Mouse (Mus musculus) liver, postnatal 0 days (tissue): Measurements from ENCODE around the gene H1f0. TPM values are rescaled to one million over a fixed set of nuclear protein-coding genes. Genes with fewer than 3 reads are reported as not detected.

Experiments used
- ATAC-seq: fragments of 200-750 bp; cut with Nextera tagmentation; 2 replicates; pipeline ENCODE4 v1.8.0; 2017; ENCODE audit warnings: mild to moderate bottlenecking, moderate library complexity
- DNase-seq: peaks from one replicate; pipeline ENCODE4 v3.0.0-alpha.2; 2016
- H3K27ac ChIP-seq: fragments of 300-500 bp; sonication (generic); 2 replicates; pipeline ENCODE4 v1.5.1; 2014; ENCODE audit warnings: antibody characterized with exemption, moderate library complexity, mild to moderate bottlenecking, low read depth
- H3K27me3 ChIP-seq: fragments of 300-500 bp; sonication (generic); 2 replicates; pipeline ENCODE4 v1.6.1; 2014; ENCODE audit warnings: low read length, control low read depth, mixed read lengths; ENCODE audit not compliant: insufficient read depth
- H3K36me3 ChIP-seq: fragments of 300-500 bp; sonication (generic); replicated peaks from 2 replicates; pipeline ENCODE4 v1.6.1; 2014; ENCODE audit warnings: mild to moderate bottlenecking, control low read depth, low read length, moderate library complexity, mixed read lengths; ENCODE audit not compliant: insufficient read depth
- H3K4me1 ChIP-seq: fragments of 300-500 bp; sonication (generic); 2 replicates; pipeline ENCODE4 v1.6.1; 2014; ENCODE audit warnings: antibody characterized with exemption, mild to moderate bottlenecking, control low read depth; ENCODE audit not compliant: insufficient read depth
- H3K4me2 ChIP-seq: fragments of 300-500 bp; sonication (generic); 2 replicates; pipeline ENCODE4 v1.6.1; 2014; ENCODE audit warnings: low read depth, mild to moderate bottlenecking, low read length, moderate library complexity, mixed read lengths
- H3K4me3 ChIP-seq: fragments of 300-500 bp; sonication (generic); 2 replicates; pipeline ENCODE4 v1.5.1; 2014; ENCODE audit warnings: low read depth, low read length
- H3K9ac ChIP-seq: fragments of 300-500 bp; sonication (generic); replicated peaks from 2 replicates; pipeline ENCODE4 v1.6.1; 2014; ENCODE audit warnings: mild to moderate bottlenecking, moderate library complexity
- H3K9me3 ChIP-seq: fragments of 300-500 bp; sonication (generic); 2 replicates; pipeline ENCODE4 v1.6.1; 2016; ENCODE audit warnings: mild to moderate bottlenecking, control low read depth, low read length, mixed read lengths
- CTCF ChIP-seq: sonication (generic); IDR thresholded peaks from 2 replicates; pipeline ENCODE4 v1.5.1; 2016; ENCODE audit warnings: antibody characterized with exemption, low read depth
- EP300 ChIP-seq: IDR thresholded peaks from 2 replicates; pipeline ENCODE4 v1.6.1; 2016; ENCODE audit warnings: antibody characterized with exemption, low read depth, mild to moderate bottlenecking
- WGBS: fragments of 180-500 bp; shearing (Covaris S2); extraction: QIAGEN DNeasy Blood & Tissue Kit; methylation state at CpG from one replicate; pipeline ENCODE4 v1.1.7; 2014; ENCODE audit not compliant: insufficient replicate concordance; 5-methylcytosine and 5-hydroxymethylcytosine counted together
- polyA plus RNA-seq: library from polyadenylated mRNA; unstranded; fragments of >200 nt; fragmentation: Nextera tagmentation; extraction: Ambion mirVana; gene quantifications from 2 replicates; pipeline ENCODE4 v1.2.1, GENCODE M21; 2015

H1f0 gene
- polyA plus RNA-seq, 1 experiment from 2014 or later, result 125 TPM

GRCm38 (mm10) chr15:79060887-79061565, 32.8 kb downstream of the H1f0 start:
- Histone ChIP-seq H3K36me3 (peaks cover 43% of the 10 kb centered on the region), H3K4me2 (peak overlapping the region; percentile 82), H3K27me3 (no peaks in the 10 kb centered on the region), H3K4me3 (peak overlapping the region; percentile 75), H3K9me3 (no peaks in the 10 kb centered on the region), H3K9ac (peak overlapping the region; percentile 93; the same call in 1 of the 2 replicates), H3K27ac (no peak overlapping the region), H3K4me1 (peaks cover 14% of the 10 kb centered on the region)
- WGBS, result 79% methylated on average over 14 of the region's 14 CpGs
- no peak for DNase-seq
- ATAC-seq, result no peak
- no peak for TF ChIP-seq CTCF

DNA sequence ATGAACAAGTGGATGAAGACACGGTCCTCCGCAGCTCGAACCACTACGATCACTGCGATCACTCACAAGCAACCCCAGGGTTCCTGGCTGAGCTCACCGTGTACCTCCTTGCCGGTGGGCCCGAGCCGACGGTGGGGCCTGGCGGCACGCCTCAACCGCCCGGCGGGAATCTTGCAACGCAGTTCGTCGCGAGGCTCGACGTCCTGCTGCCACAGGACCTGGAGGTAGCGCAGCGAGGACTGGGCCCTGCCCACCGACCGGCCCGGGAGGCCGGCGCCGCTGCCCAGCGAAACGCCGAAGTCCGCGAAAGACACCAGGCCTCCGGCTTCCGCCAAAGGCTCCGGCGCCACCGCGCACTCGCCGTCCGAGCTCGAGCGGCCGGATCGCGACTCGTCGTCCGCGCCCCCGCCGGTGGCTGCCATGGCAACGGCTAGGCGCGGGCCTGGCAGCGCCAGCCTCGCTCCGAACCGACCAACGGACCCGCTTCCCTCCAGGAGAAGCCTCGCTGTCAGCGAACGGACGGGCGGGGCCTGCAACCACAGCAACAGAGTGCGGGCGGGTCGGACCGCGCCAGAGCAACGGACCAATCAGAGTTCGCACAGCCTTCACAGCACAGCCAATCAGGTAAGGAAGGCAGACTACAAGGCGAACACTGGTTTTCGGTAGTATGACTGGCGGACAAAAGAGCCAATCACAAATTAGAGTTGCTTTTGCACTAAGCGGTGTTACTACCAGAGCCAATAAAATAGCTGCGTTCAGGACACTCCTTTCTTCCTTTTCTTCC, 34.3 kb downstream of the H1f0 start, which contains the start of gene Ankrd54:
Ankrd54 (minus strand) TSS at position 518 of the 784 bp plus-strand sequence.
- Histone ChIP-seq H3K9ac (peak within 1 kb of the TSS; percentile 93), H3K4me3 (peak within 1 kb of the TSS; percentile 75), H3K27me3 (no peaks in the 10 kb centered on the region), H3K27ac (peak within 1 kb of the TSS; percentile 88), H3K36me3 (peaks cover 32% of the 10 kb centered on the region), H3K4me2 (peak within 1 kb of the TSS; percentile 83), H3K9me3 (no peaks in the 10 kb centered on the region), H3K4me1 (peaks cover 23% of the 10 kb centered on the region)
- ATAC-seq, result peak; percentile 99
- DNase-seq, result peak; percentile 98
- under 1% methylated on average over 72 of the region's 80 CpGs for WGBS
- peak; percentile 67 for TF ChIP-seq EP300
- TF ChIP-seq CTCF, result no peak

- H3K4me3 ChIP-seq, result peak overlapping the region; percentile 39
- H3K4me1 ChIP-seq, result peaks cover 28% of the 10 kb centered on the region
- peaks cover 25% of the 10 kb centered on the region for H3K36me3 ChIP-seq
- WGBS, result 9% methylated on average over 14 of the region's 14 CpGs
- DNase-seq (no peak), ATAC-seq (no peak)
- H3K9me3 ChIP-seq, result no peaks in the 10 kb centered on the region
- no peak for TF ChIP-seq CTCF
- no peak; the same call in 1 of the 2 replicates for TF ChIP-seq EP300
- no peaks in the 10 kb centered on the region for H3K27me3 ChIP-seq
- H3K27ac ChIP-seq, result peak overlapping the region; percentile 61; the same call in 1 of the 2 replicates
- peak overlapping the region; percentile 83 for H3K4me2 ChIP-seq
- H3K9ac ChIP-seq, result peak overlapping the region; percentile 37
These were observed 35.0 kb downstream of the H1f0 start for GRCm38 (mm10) chr15:79063160-79063740.

GRCm38 (mm10) chr15:79065086-79065770, 37.0 kb downstream of the H1f0 start:
- Histone ChIP-seq H3K9me3 (no peaks in the 10 kb centered on the region), H3K4me1 (peaks cover 32% of the 10 kb centered on the region), H3K27me3 (no peaks in the 10 kb centered on the region), H3K4me3 (no peak overlapping the region), H3K4me2 (no peak overlapping the region), H3K9ac (no peak overlapping the region), H3K27ac (no peak overlapping the region), H3K36me3 (peaks cover 6% of the 10 kb centered on the region)
- 72% methylated on average over 8 of the region's 8 CpGs for WGBS
- no peak for TF ChIP-seq CTCF
- TF ChIP-seq EP300, result no peak
- ATAC-seq (no peak), DNase-seq (no peak)

GRCm38 (mm10) chr15:79066276-79066675, 38.0 kb downstream of the H1f0 start:
- DNase-seq (no peak), ATAC-seq (no peak)
- Histone ChIP-seq H3K4me2 (no peak overlapping the region), H3K27ac (no peak overlapping the region), H3K9ac (no peak overlapping the region), H3K36me3 (no peaks in the 10 kb centered on the region), H3K27me3 (no peaks in the 10 kb centered on the region), H3K4me1 (peaks cover 28% of the 10 kb centered on the region), H3K4me3 (no peak overlapping the region), H3K9me3 (no peaks in the 10 kb centered on the region)
- TF ChIP-seq EP300 (no peak), CTCF (no peak)
- 54% methylated on average over 2 of the region's 2 CpGs for WGBS

- H3K9me3 ChIP-seq, result no peaks in the 10 kb centered on the region
- no peak overlapping the region; the same call in 1 of the 2 replicates for H3K9ac ChIP-seq
- H3K36me3 ChIP-seq, result no peaks in the 10 kb centered on the region
- H3K4me2 ChIP-seq, result peak overlapping the region; percentile 22; the same call in 1 of the 2 replicates
- no peak for TF ChIP-seq CTCF
- peak; percentile 87 for TF ChIP-seq EP300
- peaks cover 26% of the 10 kb centered on the region for H3K4me1 ChIP-seq
- DNase-seq (no peak), ATAC-seq (no peak)
- no peaks in the 10 kb centered on the region for H3K27me3 ChIP-seq
- WGBS, result 49% methylated on average over 3 of the region's 3 CpGs
- H3K27ac ChIP-seq, result peak overlapping the region; percentile 26
- no peak overlapping the region for H3K4me3 ChIP-seq
These were observed 39.4 kb downstream of the H1f0 start for GRCm38 (mm10) chr15:79067631-79068030.
